Mouse (Mus musculus) embryonic facial prominence, embryonic 10.5 days (tissue): ENCODE data around the gene Olfr1380. TPM values are rescaled to one million over a fixed set of nuclear protein-coding genes. Genes with fewer than 3 reads are reported as not detected.
"Not testable (repeated sequence)": the region's sequence is repeated elsewhere in the genome, so short reads cannot be mapped to it uniquely, and the experiment has no call there.

ENCODE experiments used
- DNase-seq: peaks from one replicate; pipeline ENCODE4 v3.0.0-alpha.2; 2017; ENCODE audit warnings: low spot score
- H3K27ac ChIP-seq: fragments of 300-500 bp; sonication (generic); replicated peaks from 2 replicates; pipeline ENCODE4 v1.5.1; 2016; ENCODE audit warnings: mild to moderate bottlenecking
- H3K27me3 ChIP-seq: fragments of 300-500 bp; sonication (generic); replicated peaks from 2 replicates; pipeline ENCODE4 v1.6.1; 2016; ENCODE audit warnings: low read depth, mild to moderate bottlenecking; ENCODE audit not compliant: poor library complexity, severe bottlenecking
- H3K36me3 ChIP-seq: fragments of 300-500 bp; sonication (generic); replicated peaks from 2 replicates; pipeline ENCODE4 v1.6.1; 2016; ENCODE audit warnings: mild to moderate bottlenecking, moderate library complexity
- H3K4me1 ChIP-seq: fragments of 300-500 bp; sonication (generic); 2 replicates; pipeline ENCODE4 v1.6.1; 2016
- H3K4me3 ChIP-seq: fragments of 300-500 bp; sonication (generic); 2 replicates; pipeline ENCODE4 v1.5.1; 2016; ENCODE audit warnings: mild to moderate bottlenecking, moderate library complexity
- H3K9me3 ChIP-seq: fragments of 300-500 bp; sonication (generic); 2 replicates; pipeline ENCODE4 v1.6.1; 2016; ENCODE audit warnings: mild to moderate bottlenecking
- WGBS: fragments of 180-500 bp; shearing (Covaris S2); methylation state at CpG from one replicate; pipeline ENCODE4 v1.1.7; 2016; 5-methylcytosine and 5-hydroxymethylcytosine counted together
- polyA plus RNA-seq: library from polyadenylated mRNA; unstranded; fragments of >200 nt; fragmentation: Nextera tagmentation; extraction: Ambion mirVana; gene quantifications from 2 replicates; pipeline ENCODE4 v1.2.1, GENCODE M21; 2016

Gene Olfr1380
- polyA plus RNA-seq, 1 experiment from 2014 or later: not detected

DNA sequence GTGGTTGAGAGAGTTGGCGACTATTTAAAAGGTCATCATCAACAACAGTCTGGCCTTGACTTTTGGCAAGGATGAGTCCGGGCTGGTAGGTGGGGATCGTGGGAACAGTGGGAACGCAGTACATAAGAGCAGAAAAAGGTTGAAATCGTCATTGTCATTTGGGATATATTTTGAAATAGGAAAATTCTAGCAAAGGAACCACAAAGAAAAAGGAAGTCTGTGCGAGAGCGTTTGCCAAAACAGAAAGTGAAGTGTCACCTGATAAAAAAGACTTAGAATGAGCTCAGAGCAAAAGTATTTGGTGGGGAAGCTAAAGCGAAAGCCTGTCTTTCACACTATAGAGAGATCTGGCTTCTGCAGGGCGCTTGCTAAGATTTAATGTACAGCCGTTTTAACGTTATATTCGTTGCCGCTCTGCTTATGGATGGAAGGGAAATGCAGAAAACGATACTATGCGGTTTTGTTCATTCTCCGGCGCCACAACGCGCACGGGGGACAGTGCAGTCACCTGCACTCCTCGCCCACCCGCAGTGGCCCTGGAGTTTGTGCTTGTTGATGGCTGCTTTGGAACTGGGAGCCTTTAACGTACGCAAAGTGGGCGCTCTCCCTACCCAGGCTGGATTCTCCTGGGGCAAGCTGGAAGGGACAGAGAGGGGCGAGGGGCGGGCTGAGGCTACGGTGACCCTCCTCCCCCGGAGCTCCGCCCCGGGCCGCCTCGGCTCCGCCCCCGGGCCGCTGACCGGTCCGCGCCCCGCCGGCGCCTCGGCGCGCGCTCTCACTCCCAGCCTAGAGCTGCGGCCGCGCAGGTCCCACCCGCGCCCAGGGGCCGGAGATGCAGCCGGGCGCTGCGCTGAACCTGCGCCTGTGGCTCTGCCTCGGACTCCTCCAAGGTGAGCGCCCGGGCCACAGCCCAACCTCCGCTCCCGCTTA lies 52.5 kb downstream of the Olfr1380 start, which contains the start of gene Flt4:
Flt4 (plus strand) TSS at position 326 of the 930 bp plus-strand sequence.
- H3K9me3 ChIP-seq, H3K27ac ChIP-seq, H3K36me3 ChIP-seq: not testable (repeated sequence)
- Histone ChIP-seq H3K4me3 (peak within 1 kb of the TSS; percentile 59), H3K27me3 (peaks cover 77% of the 10 kb centered on the region), H3K4me1 (peaks cover 16% of the 10 kb centered on the region)
- 5% methylated on average over 61 of the region's 61 CpGs for WGBS
- peak; percentile 61 for DNase-seq

- not testable (repeated sequence) for H3K9me3 ChIP-seq, H3K36me3 ChIP-seq, H3K27ac ChIP-seq
- Histone ChIP-seq H3K27me3 (peaks cover 87% of the 10 kb centered on the region), H3K4me3 (peak overlapping the region; percentile 59), H3K4me1 (peaks cover 16% of the 10 kb centered on the region)
- WGBS: 1% methylated on average over 52 of the region's 52 CpGs
- peak; percentile 43 for DNase-seq
Measured at GRCm38 (mm10) chr11:49609868-49610824, 53.5 kb downstream of the Olfr1380 start.

GRCm38 (mm10) chr11:49611349-49611748 lies 54.7 kb downstream of the Olfr1380 start:
- DNase-seq, H3K36me3 ChIP-seq, H3K4me3 ChIP-seq, H3K9me3 ChIP-seq, H3K27ac ChIP-seq: not testable (repeated sequence)
- H3K4me1 ChIP-seq: peaks cover 16% of the 10 kb centered on the region
- WGBS: 19% methylated on average over 3 of the region's 3 CpGs
- peaks cover 86% of the 10 kb centered on the region for H3K27me3 ChIP-seq

GRCm38 (mm10) chr11:49612154-49612553 lies 55.5 kb downstream of the Olfr1380 start:
- WGBS: 51% methylated on average over 3 of the region's 3 CpGs
- peaks cover 78% of the 10 kb centered on the region for H3K27me3 ChIP-seq

DNA sequence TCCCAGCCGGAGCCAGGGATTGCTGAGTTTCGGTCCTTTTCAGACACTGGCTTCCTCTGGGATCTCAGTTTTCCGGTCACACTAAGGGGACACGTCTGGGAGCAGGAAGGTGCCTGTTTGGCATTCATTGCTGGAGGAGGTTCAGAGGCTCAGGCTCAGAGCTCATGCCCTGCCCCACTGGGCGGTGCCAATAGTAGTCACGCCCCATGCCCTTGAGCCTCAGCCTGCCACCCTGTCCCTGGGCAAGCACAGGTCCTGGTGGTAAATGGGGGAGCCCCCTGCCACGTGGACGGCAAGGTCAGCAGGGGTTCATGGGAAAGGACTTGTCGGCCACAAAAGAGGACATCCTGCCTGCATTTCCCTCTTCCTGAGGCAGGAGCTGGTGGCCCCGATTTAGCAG lies 56.7 kb downstream of the Olfr1380 start:
- no peak for DNase-seq
- Histone ChIP-seq H3K27ac (no peak overlapping the region), H3K27me3 (peaks cover 66% of the 10 kb centered on the region), H3K36me3 (no peaks in the 10 kb centered on the region), H3K9me3 (no peaks in the 10 kb centered on the region), H3K4me1 (peaks cover 16% of the 10 kb centered on the region), H3K4me3 (no peak overlapping the region)
- 7% methylated on average over 10 of the region's 10 CpGs for WGBS

More at GRCm38 (mm10) chr11:49612154-49612553, 55.5 kb downstream of the Olfr1380 start:
- no peak overlapping the region for H3K27ac ChIP-seq
- no peaks in the 10 kb centered on the region for H3K9me3 ChIP-seq
- H3K36me3 ChIP-seq: no peaks in the 10 kb centered on the region
- peaks cover 16% of the 10 kb centered on the region for H3K4me1 ChIP-seq
- no peak for DNase-seq
- no peak overlapping the region for H3K4me3 ChIP-seq

Other genes starting within 250 kb of the Olfr1380 start
- not detected in 2 replicates for gene Olfr1391, start 234.1 kb upstream of the Olfr1380 start, polyA plus RNA-seq
- not detected in 2 replicates for gene Olfr1390, start 221.7 kb upstream of the Olfr1380 start, polyA plus RNA-seq
- gene Olfr1389, start 133.8 kb upstream of the Olfr1380 start, polyA plus RNA-seq: not detected in 2 replicates
- gene Olfr1388, start 120.3 kb upstream of the Olfr1380 start, polyA plus RNA-seq: 0.42 and 0.57 TPM in 2 replicates
- not detected in 2 replicates for gene Olfr1387, start 101.5 kb upstream of the Olfr1380 start, polyA plus RNA-seq
- not detected in 2 replicates for gene Olfr1386, start 91.8 kb upstream of the Olfr1380 start, polyA plus RNA-seq
- gene Olfr1385, start 67.8 kb upstream of the Olfr1380 start, polyA plus RNA-seq: not detected in 2 replicates
- not detected in 2 replicates for gene Olfr1384, start 50.2 kb upstream of the Olfr1380 start, polyA plus RNA-seq
- gene Olfr1383, start 37.2 kb upstream of the Olfr1380 start, polyA plus RNA-seq: not detected in 2 replicates
- not detected in 2 replicates for gene Olfr1382, start 28.6 kb upstream of the Olfr1380 start, polyA plus RNA-seq
- not detected in 2 replicates for gene Olfr1381, start 13.4 kb upstream of the Olfr1380 start, polyA plus RNA-seq
- 5.6 and 6.0 TPM in 2 replicates for gene Flt4, start 52.4 kb downstream of the Olfr1380 start, polyA plus RNA-seq
- gene Scgb3a1, start 106.7 kb downstream of the Olfr1380 start, polyA plus RNA-seq: not detected in 2 replicates
- 60.7 and 61.7 TPM in 2 replicates for gene Cnot6, start 155.8 kb downstream of the Olfr1380 start, polyA plus RNA-seq
- gene Gfpt2, start 237.3 kb downstream of the Olfr1380 start, polyA plus RNA-seq: 40.5 and 44.0 TPM in 2 replicates